Mouse (Mus musculus): ENCODE measurements around the gene Raf1.

DNA sequence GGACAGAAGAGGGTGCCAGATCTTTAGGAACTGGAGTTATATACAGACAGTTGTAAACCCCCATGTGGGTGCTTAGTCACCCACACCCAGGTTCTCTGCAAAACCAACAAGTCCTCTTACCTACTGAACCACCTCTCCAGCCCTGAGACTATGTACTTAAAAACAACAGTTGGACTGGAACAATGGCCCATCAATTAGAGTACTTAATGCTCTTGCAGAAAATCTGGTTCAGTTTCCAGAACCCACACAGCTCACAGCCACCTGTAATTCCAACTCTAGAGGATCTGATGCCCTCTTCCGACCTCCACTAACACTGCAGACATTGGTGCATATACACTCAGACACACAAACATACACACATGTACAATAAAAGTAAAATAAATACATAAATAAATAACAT lies 3.7 kb downstream of the Raf1 start:
- TF ChIP-seq POLR2A (IDR thresholded peaks at IDR 0.05; ENCODE audit: control insufficient read depth, extremely low read depth, insufficient read depth, low read length, poor library complexity) = no peak
- TF ChIP-seq CTCF (IDR thresholded peaks at IDR 0.05; ENCODE audit: borderline replicate concordance, control insufficient read depth, extremely low read depth, insufficient read depth, low read length, poor library complexity) = no peak

Measured in thymus, adult 2 months (tissue).